Mouse (Mus musculus) thymus, postnatal 25 days (tissue): Measurements from ENCODE around the gene Peg12.

Experiments
- DNase-seq: peaks from one replicate; pipeline ENCODE4 v3.0.0; 2022

The Peg12 gene

DNA sequence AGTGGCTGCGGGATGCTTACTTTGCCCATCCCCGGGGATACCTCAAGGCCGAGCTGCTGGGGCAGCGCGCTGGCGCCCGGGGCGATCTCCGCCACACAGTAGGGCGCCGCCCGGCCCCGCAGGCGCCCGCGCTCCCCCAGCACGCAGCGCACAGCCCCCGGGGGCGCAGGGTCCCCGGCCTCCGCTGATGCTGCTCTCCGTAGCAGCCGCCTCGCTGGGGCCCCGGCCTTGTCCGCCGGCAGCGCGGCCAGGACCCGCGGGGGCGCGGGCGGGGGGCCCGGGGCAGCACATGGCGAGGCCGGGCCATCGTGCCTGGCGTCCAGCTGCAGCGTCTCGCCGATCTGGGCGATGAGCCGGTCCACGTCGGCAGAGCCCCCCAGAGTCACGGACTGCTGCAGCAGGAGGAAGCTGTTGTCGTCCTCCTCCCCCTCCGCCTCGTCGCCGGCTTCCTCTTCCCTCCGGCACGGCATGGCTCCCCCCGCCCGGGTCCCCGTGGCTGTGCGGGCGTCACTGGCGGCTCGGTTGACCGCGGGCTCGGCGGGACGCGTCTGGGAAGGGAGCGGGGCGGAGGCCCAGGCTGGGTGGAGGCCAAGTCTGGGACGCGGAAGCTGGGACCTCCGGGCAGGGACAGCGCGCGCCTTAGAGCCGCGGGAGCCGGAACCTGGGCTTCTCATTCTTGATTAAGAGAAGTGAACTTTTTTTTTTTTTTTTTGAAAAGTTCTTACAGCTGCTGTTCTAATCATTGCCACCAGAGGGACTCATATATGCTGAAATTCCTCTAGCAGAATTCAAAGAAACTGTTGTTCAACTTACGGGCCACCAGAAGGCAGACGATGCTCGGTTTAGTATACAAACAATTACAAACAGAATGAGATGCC lies at the start of gene Peg12:
TSS of gene Peg12 (minus strand) at position 633 of the 878 bp plus-strand sequence.
- peak; percentile 21 for DNase-seq

DNA sequence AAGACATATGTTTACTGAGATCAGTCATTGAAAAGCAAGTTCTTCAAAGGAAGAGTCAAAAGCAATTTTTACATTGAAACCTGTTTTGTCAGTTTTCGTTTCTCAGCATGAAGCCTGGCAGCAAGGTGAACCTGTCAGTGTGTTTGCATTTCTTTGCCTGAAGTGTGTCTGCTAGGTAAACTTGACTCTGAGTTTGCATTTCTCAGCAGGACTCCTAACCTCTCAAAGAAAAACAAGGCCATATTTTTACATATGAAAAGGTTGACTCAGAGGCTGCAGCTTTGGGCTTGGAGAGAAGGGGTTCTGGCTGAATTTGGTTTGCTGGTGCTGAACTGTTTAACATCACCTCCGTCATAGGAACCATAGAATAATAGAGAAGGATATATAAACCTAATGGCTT lies 21.8 kb upstream of the Peg12 start:
- no peak for DNase-seq

DNA sequence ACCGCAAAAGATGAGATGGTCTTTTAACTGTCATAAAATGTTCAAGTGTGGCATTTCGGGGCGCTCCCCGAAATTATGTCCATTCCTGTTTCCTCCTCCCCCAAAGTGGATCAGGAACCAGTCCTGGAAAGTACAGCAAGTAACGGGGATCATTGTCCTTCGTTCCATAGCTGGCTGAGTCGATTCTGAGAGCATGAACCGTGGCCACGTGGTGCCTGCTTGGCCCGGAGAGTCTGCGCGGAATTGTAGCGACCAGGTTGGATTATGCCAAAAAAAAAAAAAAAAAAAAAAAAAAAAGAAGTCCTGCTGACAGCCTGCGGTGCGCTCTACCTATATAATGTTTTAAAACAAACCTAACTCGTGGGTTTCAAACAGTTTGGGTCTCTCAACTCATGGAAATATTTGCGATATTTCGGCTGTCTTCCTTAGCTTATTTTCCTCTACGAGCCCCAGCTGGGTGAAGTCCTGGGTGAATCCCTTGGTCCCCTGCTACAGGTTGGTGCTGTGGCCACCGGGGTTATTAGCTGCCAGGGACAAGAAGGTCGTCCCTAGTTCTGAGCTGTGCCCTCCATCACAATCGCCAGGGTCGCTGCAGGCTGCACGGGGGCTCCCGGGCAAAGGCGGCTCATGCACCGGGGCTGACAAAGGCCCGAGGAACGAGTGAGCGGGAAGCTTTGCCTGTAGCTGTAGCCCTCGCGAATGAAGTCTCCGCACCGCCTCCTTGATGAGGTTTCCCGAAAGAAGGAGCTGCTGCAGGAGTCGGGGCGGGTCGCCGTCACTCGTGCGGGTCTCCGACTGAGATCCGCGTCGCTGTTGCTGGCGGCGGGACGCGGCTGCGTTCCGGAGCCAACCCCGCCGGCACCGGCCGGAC lies 1.1 kb downstream of the Peg12 start:
- no peak for DNase-seq

DNA sequence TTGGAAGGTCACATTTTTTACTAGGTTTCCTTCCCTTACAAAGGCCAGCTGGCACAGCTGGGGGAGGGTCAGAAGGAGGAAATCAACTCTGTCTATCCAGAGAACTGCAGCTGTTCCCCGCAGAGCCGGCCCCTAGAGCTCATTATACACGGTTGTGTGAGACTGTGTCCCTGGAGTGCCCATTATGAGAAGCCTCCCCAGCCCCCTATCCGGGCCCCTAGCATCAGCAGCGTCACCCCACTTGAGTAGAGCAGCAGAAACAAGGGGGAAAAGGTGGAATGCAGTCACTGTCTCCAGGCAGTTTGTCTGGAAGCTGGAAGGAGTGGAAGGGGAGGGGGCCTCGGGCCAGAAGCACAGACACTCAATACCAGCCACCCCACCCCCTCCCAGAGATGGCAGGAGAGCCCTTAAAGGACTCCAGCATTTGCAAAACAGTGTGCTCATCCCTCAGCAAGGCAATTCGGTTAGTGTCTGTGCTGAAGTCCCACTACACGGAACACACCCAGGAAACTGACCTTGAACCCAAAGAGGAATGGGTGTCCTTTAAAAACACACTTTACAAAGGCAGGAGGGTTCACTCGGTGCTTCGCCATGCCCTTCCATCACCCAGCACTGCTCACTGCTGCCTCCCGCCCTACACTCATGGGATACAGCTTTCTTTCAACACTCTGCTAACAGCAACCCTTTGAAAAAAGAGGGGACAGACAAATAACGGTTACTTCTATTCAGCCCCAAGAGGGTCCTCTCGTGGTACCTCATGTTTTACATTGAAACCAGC lies 1.9 kb downstream of the Peg12 start:
- no peak for DNase-seq

DNA sequence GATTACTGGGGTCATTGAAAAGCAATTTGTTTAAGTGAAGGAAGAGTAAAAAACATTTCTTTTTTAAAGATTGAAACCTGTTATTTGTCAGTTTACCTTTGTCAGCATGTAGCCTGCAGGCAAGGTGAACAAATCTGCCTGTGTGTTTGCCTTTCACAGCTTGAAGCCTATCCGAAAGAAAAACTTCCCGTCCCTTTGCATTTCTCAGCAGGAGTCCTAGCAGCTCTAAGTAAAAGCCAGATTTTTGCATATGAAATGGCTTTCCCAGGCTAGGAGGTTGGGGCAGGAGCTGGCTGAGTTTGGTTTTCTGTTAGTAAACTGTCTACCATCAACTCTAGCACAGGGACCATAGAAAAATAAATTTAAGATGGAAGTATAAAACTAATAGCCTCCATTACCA lies 12.0 kb downstream of the Peg12 start:
- no peak for DNase-seq

DNA sequence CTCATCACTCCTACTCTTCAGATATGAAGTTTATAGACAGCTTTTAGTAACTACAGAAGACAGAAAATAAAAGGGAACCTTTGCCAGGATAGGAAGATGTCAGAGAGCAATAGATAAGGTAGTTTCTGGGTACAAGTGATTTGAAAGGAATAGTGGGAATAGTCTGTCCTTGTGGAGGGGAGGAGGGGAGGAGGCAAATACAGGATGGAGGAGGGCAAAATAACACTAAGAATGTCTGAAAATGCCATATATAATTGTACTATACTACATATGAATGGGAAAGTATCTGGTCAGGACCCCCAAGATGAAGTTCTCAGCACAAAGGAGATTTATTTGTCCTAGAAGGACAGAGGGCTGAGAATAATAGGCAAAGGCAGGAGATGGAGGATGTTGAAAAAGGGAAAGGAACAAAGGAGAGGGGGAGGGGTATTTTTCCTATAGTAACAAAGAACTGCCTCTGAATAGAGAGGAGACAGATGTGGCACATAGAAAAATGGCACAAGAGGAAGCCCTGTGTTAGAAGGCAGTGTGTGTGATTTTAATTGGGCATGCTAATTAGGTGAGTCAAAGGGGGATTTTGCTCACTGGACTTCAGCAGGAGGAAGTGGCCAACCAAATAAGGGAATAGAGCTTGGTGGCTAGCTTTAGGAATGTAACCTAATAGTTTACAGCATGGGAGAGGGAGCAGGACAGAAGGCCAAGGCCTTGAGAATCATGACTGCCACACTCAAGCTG lies 18.7 kb downstream of the Peg12 start:
- DNase-seq, result no peak

DNA sequence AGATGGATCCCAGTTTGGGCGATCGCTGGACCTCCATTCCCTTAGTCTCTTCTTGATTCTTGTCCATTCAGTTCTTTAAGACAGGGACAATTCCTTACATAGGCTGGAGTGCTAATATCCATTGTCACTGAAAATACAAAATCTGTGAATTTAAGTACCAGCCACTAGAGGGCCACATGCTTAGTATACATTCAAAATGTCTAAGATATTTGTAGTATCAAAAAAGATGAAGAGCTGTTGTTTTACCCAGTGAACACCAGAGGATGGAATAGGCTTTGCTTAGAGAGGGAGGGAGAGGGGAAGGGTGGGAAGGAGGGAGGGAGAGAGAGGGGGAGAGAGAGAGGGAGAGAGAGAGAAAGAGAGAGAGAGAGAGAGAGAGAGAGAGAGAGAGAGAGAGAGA lies 27.9 kb downstream of the Peg12 start:
- no peak for DNase-seq

DNA sequence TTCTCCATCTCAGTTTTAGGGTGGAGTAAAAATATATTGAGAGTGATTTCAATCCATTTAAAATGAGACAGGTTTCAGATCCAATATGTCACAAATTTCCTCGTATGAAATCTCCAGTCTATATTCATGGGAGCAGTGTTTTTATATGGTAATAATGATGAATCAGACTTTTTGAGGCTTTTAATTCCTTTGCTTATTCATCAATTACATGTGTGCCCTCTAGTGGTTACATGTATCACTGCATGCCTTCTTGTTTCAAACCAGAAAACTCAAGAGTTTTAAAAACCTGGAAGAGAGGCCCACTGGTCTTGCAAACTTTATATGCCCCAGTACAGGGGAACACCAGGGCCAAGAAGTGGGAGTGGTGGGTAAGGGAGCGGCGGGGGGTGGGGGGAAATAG lies 31.1 kb downstream of the Peg12 start:
- DNase-seq, result no peak

DNA sequence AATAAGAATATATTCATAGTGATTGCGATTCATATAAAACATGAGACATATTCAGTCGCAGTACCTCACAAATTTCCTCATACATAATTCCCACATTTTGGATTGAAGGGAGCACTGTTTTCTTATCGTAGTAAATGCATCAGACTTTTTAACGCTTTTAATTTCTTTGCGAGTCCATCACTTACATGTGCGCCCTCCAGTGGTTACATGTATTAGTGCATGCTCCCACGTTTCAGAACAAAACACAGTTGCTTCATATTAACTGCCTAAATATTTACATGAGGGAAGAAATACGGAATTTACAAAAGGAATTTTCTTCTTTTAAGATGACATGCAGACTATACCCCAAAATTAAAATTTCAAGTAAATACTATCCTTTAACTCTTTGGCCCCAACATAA lies 36.0 kb downstream of the Peg12 start:
- DNase-seq, result no peak

DNA sequence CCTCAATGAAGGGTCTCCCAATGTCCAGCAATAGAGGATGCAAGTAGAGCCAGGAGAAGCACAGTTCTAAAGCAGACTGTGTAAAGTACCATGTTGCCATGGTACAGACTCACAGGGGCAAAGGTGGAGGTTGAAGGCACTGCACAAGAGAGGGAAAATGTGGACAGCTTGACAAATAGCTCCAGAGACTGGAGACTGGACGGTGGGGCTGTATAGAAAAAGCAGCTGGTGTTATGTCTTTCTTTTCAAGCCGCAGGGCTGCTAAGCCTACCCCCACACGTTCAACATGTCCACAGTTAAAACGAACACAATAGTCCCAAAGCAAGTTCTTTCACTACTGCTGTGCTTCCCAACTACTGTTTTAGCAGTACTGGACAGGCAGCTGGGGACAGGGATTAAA lies 41.1 kb downstream of the Peg12 start:
- no peak for DNase-seq

DNA sequence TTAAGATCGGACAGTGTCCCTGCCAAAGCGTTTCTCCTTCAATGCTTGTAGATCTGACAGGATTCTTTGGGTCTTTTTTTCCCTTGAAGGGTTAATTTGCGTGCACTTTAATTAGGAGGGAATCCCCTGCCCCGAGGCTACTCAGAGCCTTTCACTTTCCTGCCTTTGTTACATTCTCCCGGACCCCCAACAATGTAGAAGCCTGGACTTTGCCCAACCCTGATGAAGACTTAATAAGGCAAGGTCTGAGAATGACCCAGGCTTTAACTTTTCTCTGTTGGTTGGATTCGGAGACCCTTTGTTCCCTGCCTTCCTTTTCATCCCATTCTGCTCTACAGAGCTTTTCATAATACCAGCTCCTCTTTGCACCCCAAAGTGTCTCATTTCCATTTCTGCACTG lies 43.7 kb downstream of the Peg12 start:
- DNase-seq, result no peak

DNA sequence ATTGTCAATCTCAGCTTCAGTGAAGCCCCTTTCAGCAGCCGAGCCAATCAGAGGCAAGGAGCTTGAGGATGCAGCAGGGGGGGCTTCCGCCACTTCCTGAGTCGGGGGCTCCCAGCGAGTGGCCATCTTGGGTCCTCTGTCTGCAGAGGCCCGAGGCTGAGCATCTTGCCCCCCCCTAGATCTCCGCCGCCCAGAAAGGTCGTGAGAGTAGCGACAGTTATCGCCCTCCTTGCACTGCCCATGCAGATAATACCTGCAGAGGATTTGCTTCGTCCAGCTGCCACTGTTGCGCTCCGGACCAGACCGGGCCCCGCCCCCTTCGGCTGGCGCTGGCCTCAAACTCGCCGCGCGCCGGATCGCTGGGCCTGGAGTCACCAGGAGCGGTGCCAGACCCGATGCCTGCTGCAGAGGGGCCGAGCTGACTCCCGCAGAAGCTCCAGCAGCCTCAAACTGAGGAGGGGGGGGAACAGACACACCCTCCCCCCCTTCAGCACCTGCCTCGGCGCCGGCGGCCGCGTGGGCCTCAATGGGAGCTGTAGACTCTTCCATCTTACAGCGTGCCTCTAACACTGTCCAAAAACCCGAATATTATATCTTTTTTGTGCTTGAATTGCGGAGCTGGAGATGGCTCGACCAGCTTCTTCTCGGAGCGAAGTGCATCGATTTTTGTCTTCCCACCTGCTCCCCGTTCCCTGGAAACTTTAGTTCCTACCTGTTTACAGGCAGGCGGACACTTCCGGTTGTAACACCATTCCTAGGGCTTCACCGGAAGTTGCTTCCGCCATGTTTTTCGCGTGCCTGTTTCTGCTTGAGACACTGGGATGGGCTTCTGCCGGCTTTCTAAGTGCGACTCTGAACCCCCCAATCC lies 44.6 kb downstream of the Peg12 start, which contains the start of gene Mkrn3:
TSS of gene Mkrn3 (minus strand) at position 647 of the 868 bp plus-strand sequence.
- peak; percentile 14 for DNase-seq

DNA sequence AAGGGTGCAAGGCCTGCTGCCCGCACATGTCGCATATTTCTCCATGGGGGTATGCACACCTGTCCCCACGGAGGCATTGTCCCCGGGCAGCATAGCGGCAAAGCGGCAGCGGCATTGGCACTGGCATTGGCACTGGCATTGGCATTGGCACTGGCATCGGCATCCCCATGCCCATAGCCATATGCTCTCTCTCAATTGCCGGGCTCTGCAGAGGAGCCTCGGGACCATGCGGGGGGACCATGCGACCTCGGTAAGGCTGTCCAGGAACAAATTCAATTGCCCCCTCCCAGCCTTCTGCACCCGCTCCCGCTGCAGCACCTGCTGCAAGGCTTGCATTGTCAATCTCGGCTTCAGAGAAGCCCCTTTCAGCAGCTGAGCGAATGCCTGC lies 45.2 kb downstream of the Peg12 start:
- no peak for DNase-seq

DNA sequence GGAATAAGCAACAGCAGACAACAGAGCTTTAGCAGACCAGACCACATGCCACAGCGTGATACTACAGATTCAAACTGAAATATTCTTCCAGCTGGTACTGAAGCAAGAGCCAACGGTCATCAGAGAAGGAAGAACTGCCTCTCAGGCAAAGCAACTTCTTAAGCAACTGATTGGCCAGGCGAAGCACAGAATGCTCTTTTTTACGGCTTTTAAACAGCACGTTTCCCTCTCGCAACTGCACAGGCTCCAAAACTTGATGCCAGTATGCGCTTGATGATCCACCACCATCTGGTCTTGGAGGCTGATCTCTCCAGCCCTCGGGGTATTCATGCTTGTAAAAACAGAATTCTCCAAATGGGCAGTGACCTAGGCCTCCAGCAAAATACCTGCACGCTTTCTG lies 46.0 kb downstream of the Peg12 start:
- no peak for DNase-seq

DNA sequence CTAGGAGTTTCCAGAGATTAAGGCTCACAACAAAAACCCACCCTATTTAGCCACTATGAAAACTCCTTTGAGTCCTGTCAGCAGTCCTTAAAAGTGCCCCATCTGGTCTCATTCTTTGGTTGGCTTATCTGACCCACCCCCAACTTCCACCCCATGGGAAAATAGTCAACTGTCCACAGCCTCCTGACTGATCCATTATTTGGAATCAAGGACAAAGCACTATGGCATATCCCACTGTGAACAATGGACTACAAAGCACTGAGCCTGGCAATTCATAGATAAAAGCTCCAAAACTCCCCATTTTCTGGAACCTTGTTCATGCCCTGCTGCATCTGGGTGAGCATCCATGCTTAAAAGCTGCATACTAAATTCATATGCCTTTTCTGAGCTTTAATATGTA lies 48.1 kb downstream of the Peg12 start:
- no peak for DNase-seq

DNA sequence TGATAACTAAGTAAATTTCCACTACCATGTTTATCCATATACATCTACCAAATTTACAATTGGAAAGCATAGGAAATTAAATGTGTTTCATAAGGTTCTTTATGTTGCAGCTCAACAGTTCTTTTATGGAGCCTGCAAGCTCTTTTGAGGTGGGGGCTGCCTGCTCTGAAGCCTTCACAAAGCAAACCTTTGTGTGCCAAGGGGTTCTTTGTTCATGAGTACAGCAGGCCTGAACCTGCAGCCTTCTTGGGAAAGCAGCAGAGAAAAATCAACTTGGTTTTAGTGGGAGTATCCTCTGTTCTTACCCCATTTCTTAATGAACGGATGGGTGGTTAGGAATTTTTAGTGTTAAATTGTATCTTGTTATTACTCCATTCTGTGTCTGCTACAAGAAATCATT lies 49.1 kb downstream of the Peg12 start:
- DNase-seq, result no peak
